Mouse (Mus musculus): ENCODE measurements at regions not wholly inside any gene's neighbourhood (a gene's known extent, or its start where the extent isn't known, plus 50 kb on each side); places are given as distances from the start of the nearest gene placed in this dataset.

DNA sequence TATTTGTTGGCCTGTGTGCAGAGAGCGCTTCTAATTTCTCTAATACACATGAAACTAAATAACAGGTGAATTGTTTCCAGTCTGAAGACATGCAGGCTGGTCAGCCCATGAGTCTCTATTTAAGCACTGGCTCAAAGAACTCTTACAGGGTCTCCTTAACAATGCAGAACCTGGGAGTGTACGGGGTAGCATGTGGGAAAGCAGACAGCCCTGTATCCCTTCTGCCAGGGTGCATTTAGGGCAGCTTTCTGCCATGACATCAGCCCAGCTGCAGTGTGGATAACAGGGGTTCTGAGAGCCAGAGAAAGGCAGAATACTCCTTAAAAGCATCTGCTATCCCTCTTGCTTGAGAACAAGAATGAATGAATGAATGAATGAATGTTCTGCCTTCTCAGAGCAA lies 164.7 kb downstream of the Grb14 start:
- no peaks in the 10 kb centered on the region for H3K4me1 ChIP-seq (replicated peaks)
- H3K4me3 ChIP-seq, result no peak overlapping the region
- WGBS, result 80% methylated on average over 2 of the region's 2 CpGs
- H3K9me3 ChIP-seq, result no peaks in the 10 kb centered on the region
- no peaks in the 10 kb centered on the region for H3K36me3 ChIP-seq
- no peak for DNase-seq (ENCODE audit: low spot score)
- no peak overlapping the region for H3K27ac ChIP-seq
- no peaks in the 10 kb centered on the region for H3K27me3 ChIP-seq (ENCODE audit: insufficient read depth, poor library complexity, severe bottlenecking)

DNA sequence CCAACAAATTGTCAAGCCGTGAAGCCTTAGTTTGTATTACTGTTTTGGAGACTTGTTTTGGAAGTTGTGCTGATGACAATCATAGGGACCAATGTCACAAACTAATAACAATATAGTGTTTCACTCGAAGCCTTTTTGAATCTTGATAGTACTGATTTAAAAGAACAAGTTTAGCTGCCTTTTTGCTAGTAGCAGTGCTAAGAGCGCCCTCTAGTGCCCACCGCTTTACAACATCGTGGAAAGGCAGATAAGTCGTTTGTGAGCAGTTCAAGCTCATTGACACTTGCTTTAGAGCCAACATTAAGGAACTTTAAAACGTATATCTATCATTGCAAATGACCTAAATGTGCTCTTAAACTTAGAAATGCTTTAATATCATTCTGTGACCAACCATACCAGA lies 170.9 kb downstream of the Grb14 start:
- no peaks in the 10 kb centered on the region for H3K9me3 ChIP-seq
- no peak overlapping the region for H3K27ac ChIP-seq
- no peak overlapping the region for H3K4me3 ChIP-seq
- no peaks in the 10 kb centered on the region for H3K36me3 ChIP-seq
- H3K27me3 ChIP-seq (ENCODE audit: insufficient read depth, poor library complexity, severe bottlenecking), result no peaks in the 10 kb centered on the region
- DNase-seq (ENCODE audit: low spot score), result peak; percentile 75
- 20% methylated on average over 7 of the region's 7 CpGs for WGBS
- no peaks in the 10 kb centered on the region for H3K4me1 ChIP-seq (replicated peaks)

DNA sequence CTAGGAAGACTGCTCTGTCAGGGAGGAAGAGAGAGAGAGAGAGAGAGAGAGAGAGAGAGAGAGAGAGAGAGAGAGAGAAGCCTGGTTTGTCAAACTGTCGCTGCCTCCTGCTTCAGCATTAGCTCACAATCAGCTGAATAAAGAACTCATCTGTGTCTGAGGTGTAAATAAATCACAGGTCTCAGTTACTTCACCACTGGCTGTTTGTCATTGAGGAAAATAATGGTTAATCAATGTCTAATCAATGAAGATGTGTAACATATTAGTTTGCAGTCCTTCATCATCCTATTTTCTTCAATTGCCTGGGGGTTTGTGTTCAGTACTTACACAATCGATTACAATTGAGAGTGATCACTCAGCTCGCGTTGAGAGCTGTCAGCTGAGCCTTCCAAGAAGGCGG lies 171.9 kb downstream of the Grb14 start:
- Histone ChIP-seq H3K9me3 (no peaks in the 10 kb centered on the region), H3K36me3 (no peaks in the 10 kb centered on the region), H3K27me3 (ENCODE audit: insufficient read depth, poor library complexity, severe bottlenecking) (no peaks in the 10 kb centered on the region), H3K4me3 (no peak overlapping the region), H3K27ac (no peak overlapping the region), H3K4me1 (replicated peaks) (no peaks in the 10 kb centered on the region)
- no peak for DNase-seq (ENCODE audit: low spot score)
- 59% methylated on average over 5 of the region's 5 CpGs for WGBS

DNA sequence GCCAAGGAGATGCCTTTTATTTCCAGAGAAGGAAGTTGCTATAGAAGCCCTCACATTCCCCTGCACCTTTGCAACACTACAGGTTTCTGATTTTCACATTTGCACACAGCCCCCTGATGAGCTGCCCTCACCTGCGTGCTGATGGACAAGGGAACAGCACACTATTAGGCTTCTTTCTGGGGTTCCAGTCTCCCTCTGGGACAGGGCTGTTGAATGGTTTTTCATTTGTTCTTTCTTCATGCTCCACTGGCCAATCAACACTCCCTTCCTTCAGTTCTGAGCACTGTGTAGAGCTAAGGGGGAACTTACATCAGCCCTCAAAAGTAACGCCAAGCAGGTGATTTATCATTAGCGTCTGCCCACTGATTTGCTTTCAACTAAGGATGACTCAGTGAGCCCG lies 173.7 kb downstream of the Grb14 start:
- Histone ChIP-seq H3K4me3 (no peak overlapping the region), H3K27me3 (ENCODE audit: insufficient read depth, poor library complexity, severe bottlenecking) (no peaks in the 10 kb centered on the region), H3K9me3 (no peaks in the 10 kb centered on the region), H3K36me3 (no peaks in the 10 kb centered on the region), H3K27ac (no peak overlapping the region), H3K4me1 (replicated peaks) (no peaks in the 10 kb centered on the region)
- WGBS, result 72% methylated on average over 4 of the region's 4 CpGs
- DNase-seq (ENCODE audit: low spot score), result no peak

DNA sequence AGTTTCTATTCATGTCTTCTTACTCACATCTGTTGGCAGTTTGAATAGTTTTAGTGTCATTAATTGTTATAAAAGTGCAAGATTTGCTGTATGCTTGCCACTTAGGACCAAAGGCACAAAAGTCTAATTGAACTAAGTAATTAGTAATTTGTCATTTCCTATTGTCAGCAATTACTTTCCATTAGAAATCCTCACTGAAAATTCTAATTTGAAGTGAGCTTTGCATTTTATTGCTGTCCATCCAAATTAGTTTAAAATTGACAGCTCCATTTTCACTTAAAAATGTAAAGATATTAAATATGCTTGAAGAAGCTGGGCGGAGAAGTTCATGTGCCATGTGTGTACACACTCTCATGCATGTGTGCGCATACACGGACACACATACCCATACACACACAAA lies 174.1 kb downstream of the Grb14 start:
- 94% methylated on average over 3 of the region's 3 CpGs for WGBS
- no peak overlapping the region for H3K4me3 ChIP-seq
- H3K36me3 ChIP-seq, result no peaks in the 10 kb centered on the region
- H3K27me3 ChIP-seq (ENCODE audit: insufficient read depth, poor library complexity, severe bottlenecking), result no peaks in the 10 kb centered on the region
- no peaks in the 10 kb centered on the region for H3K4me1 ChIP-seq (replicated peaks)
- H3K9me3 ChIP-seq, result no peaks in the 10 kb centered on the region
- DNase-seq (ENCODE audit: low spot score), result no peak
- H3K27ac ChIP-seq, result no peak overlapping the region

DNA sequence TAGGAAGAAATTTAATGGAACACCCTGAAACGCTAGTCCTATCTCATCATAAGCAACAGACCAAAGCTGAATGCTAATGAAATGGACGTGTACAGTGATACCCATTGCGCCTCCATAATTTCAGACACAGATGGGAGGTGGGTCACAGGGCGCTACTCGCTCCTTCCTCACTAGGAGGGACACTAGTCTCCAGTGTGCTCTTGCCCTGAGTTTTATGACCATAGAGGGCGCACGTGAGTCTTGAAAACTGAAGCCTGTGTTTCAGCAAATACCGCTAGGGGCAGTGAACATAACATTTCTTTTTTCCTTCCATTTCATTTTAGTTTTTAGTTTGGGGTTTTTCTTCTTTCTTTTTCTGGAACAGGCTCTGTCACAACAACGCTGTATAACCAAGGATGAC lies 200.3 kb downstream of the Grb14 start:
- 82% methylated on average over 9 of the region's 9 CpGs for WGBS
- DNase-seq (ENCODE audit: low spot score), result no peak

DNA sequence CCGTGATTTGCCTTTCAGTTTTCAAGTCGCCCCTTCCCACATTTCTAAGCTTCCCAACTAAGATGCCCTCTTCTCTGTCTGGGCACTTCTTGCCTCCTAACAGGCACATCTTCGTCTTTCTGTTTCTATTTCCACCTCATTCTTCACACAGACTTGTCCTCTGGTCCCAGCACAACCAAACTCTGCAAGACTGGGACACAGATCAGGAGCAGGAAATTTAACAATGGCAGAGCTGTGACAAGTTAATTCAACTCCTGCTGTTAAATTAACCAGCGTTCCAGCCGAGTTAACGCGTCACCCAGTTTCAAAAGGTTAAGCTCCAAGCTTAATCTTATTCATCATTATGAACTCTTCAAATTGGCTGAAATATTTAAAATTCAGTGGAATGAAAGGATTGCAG lies 200.9 kb downstream of the Grb14 start:
- Histone ChIP-seq H3K9me3 (no peaks in the 10 kb centered on the region), H3K36me3 (no peaks in the 10 kb centered on the region), H3K27me3 (ENCODE audit: insufficient read depth, poor library complexity, severe bottlenecking) (no peaks in the 10 kb centered on the region), H3K4me1 (replicated peaks) (peaks cover 4% of the 10 kb centered on the region; the same call in 1 of the 2 replicates), H3K27ac (no peak overlapping the region), H3K4me3 (no peak overlapping the region)
- DNase-seq (ENCODE audit: low spot score), result no peak
- 42% methylated on average over 7 of the region's 7 CpGs for WGBS

More for the DNA sequence above, 200.3 kb downstream of the Grb14 start:
- H3K36me3 ChIP-seq, result no peaks in the 10 kb centered on the region
- no peak overlapping the region for H3K27ac ChIP-seq
- H3K4me1 ChIP-seq (replicated peaks), result peaks cover 4% of the 10 kb centered on the region; the same call in 1 of the 2 replicates
- no peaks in the 10 kb centered on the region for H3K9me3 ChIP-seq
- H3K27me3 ChIP-seq (ENCODE audit: insufficient read depth, poor library complexity, severe bottlenecking), result no peaks in the 10 kb centered on the region
- H3K4me3 ChIP-seq, result no peak overlapping the region

DNA sequence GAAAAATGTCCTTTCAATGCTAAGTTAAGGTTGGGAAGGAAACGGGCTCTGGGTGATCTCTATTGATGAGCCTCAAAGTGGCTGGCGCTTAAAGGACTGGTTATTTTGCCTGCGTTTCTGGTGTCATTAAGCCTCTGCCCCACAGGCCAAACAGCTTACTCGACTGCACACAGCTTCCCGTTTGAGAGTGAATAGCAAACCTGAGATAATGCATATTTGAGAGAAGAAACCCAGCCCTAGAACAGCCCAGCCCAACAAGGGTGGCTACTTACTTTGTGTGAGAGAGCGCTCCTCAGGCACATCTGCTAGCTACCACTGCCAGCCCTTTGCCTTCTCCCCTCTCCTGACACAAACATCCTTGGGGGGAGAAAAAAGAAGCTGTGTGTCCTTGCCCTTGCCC lies 201.7 kb downstream of the Grb14 start:
- Histone ChIP-seq H3K9me3 (no peaks in the 10 kb centered on the region), H3K36me3 (no peaks in the 10 kb centered on the region), H3K4me3 (no peak overlapping the region), H3K27me3 (ENCODE audit: insufficient read depth, poor library complexity, severe bottlenecking) (no peaks in the 10 kb centered on the region), H3K4me1 (replicated peaks) (peaks cover 4% of the 10 kb centered on the region; the same call in 1 of the 2 replicates), H3K27ac (no peak overlapping the region)
- 61% methylated on average over 6 of the region's 6 CpGs for WGBS
- DNase-seq (ENCODE audit: low spot score), result no peak

DNA sequence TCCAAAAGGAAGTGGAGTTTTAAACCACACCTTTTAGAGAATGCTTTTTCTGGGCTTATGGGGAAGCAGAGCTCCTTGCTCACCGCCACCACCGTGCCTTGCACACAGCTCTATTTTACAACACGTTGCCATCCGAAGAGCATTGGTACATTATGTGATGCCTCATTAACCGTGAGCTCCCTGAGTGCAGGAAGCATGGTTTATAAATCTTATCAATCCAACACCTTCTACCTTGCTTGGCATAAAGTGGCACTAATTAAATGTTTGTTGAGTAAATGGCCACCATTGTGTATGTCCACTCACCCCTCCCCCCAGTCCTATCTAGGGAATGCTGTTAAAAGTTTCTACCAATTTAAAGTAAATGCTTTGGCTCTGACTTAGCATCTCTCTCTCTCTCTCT lies 206.6 kb downstream of the Grb14 start:
- H3K36me3 ChIP-seq, result no peaks in the 10 kb centered on the region
- WGBS, result 83% methylated on average over 5 of the region's 5 CpGs
- no peak overlapping the region for H3K4me3 ChIP-seq
- H3K27ac ChIP-seq, result no peak overlapping the region
- no peaks in the 10 kb centered on the region for H3K27me3 ChIP-seq (ENCODE audit: insufficient read depth, poor library complexity, severe bottlenecking)
- H3K9me3 ChIP-seq, result no peaks in the 10 kb centered on the region
- no peak for DNase-seq (ENCODE audit: low spot score)
- no peaks in the 10 kb centered on the region for H3K4me1 ChIP-seq (replicated peaks)

Data from hindbrain, embryonic 10.5 days (tissue).